Mouse (Mus musculus): ENCODE measurements around the gene Dcxr. TPM values are rescaled to one million over a fixed set of nuclear protein-coding genes. Genes with fewer than 3 reads are reported as not detected.
A peak's percentile ranks its signal among the peaks of the same experiment; 100 is the strongest.
"Not testable (repeated sequence)": the region's sequence is repeated elsewhere in the genome, so short reads cannot be mapped to it uniquely, and the experiment has no call there.

The Dcxr gene
- polyA plus RNA-seq, 1 experiment from 2014 or later, result 11.6 TPM

DNA sequence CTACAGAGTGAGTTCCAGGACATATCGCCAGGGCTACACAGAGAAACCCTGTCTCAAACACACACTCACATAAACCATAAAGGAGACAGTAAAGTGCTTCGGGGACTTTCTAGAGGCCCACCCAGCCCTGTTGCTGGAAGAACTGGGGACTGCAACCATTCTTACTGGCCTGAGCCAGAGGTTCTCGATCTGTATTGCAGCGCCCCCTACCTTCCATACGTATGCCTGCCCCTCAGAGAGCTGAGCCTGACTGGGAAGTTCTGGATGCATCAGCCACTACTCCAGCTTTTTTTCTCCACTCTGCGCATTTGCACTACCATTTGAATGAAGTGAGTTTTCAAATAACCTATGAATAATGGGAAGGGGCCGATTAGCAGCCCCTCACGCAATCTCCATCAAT is 22.3 kb upstream of the Dcxr start:
- 64% methylated on average over 8 of the region's 8 CpGs for WGBS
- H3K27ac ChIP-seq, result no peak overlapping the region

DNA sequence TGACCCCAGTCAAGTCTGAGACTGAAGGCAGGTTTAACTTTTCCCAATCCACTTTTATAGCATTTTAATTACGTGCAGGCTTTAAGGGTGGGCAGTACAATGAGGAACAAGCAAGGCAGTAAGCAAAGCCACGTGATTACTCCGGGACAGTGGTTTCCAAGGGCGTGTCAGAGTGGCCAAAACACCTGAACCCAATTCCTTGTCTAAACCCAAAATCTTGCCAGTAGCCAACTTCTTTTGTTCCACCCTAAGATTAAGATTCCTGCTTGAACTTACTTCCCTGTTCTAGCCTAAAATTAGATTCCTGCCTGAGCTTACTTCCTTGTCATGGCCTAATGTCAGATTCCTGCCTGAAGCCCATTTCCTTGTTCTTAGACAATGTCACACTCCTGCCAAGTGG is 20.9 kb upstream of the Dcxr start:
- ATAC-seq (ENCODE audit: low FRiP score), result no peak
- Histone ChIP-seq H3K27ac (no peak overlapping the region), H3K4me1 (no peaks in the 10 kb centered on the region), H3K4me2 (replicated peaks) (no peak overlapping the region), H3K9me3 (replicated peaks) (no peaks in the 10 kb centered on the region), H3K36me3 (no peaks in the 10 kb centered on the region), H3K9ac (no peak overlapping the region), H3K27me3 (0 out of 2 replicates have a peak, but pooled peaks cover 3% of the 10 kb centered on the region), H3K4me3 (no peak overlapping the region)
- WGBS, result 84% methylated on average over 4 of the region's 4 CpGs

More for the DNA sequence above, 22.3 kb upstream of the Dcxr start:
- no peaks in the 10 kb centered on the region for H3K9me3 ChIP-seq (replicated peaks)
- no peak overlapping the region for H3K4me2 ChIP-seq (replicated peaks)
- H3K27me3 ChIP-seq, result 0 out of 2 replicates have a peak, but pooled peaks cover 3% of the 10 kb centered on the region
- H3K36me3 ChIP-seq, result no peaks in the 10 kb centered on the region
- ATAC-seq (ENCODE audit: low FRiP score), result no peak
- no peaks in the 10 kb centered on the region for H3K4me1 ChIP-seq
- no peak overlapping the region for H3K4me3 ChIP-seq
- H3K9ac ChIP-seq, result no peak overlapping the region

DNA sequence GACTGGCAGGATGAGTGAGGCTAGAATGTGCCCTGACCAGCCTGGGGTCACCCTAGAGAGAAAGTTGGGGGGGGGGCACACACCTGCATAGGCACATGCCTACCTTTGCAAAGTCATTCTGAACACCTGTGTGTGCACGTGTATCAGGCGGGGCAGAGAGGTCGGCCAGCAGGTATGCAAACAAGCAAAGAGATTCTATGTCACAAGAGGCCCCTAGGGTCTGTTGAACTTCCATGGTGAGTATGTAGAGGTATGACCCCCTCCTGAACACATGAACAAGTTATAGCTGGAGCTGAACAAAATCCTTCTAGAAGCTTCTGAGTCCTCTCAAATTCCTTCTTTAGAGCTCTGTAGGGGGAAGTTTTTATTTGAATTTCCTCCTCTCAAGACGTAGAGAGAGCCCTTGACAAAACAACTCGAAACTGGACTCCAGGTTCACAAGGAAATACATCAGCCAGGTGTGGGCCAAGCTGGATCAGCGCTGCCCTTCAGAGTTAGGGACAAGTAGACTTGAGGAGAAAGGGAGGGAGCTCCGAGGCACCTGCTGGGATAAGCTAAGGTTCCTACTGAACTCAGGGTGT is 17.1 kb upstream of the Dcxr start:
- H3K9me3 ChIP-seq (replicated peaks), result no peaks in the 10 kb centered on the region
- no peak overlapping the region for H3K4me3 ChIP-seq
- H3K27me3 ChIP-seq, result 0 out of 2 replicates have a peak, but pooled peaks cover 3% of the 10 kb centered on the region
- H3K36me3 ChIP-seq, result no peaks in the 10 kb centered on the region
- no peak overlapping the region for H3K4me2 ChIP-seq (replicated peaks)
- H3K9ac ChIP-seq, result no peak overlapping the region
- H3K27ac ChIP-seq, result no peak overlapping the region
- 81% methylated on average over 7 of the region's 7 CpGs for WGBS
- ATAC-seq (ENCODE audit: low FRiP score), result no peak
- no peaks in the 10 kb centered on the region for H3K4me1 ChIP-seq

DNA sequence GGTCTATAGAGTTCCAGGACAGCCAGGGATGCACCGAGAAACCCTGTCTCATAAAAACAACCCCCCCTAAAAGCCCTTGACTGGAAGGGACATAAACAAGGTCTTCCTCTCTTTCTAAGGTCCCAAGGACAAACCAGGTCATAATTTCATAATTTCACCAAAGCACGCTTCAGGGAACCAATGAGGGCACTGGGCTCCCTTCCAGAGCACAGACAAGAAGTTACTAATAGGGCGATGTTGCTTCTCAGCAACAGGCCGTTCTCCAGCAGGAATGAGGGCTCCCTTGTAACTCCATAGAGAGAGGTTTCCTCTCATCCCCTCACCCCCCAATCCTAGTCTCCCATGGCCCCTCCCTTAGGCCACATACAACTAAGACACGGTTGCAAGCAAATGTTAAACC is 13.9 kb upstream of the Dcxr start:
- H3K27me3 ChIP-seq, result 0 out of 2 replicates have a peak, but pooled peaks cover 3% of the 10 kb centered on the region

DNA sequence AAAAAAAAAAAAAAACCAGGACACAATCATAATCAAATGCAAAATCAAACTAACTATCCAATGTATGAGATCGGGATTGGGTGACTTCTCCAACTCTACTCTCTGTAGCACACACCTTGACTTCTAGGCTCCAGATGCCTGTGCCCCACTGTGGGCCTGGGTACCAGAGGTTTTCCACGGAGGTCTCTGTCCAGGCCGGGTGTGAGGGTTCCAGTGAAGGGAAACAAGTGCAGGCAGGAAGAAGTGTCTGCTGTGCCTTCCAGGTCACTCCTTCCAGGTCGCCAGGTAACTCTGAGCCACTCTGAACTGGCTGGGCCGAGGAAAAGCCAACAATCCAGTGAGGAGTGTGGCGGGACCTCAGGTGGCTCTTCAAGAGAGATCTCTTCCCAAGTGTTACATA is 9.3 kb upstream of the Dcxr start:
- H3K27me3 ChIP-seq, result peaks cover 5% of the 10 kb centered on the region
- ATAC-seq (ENCODE audit: low FRiP score), result no peak
- no peak overlapping the region for H3K4me2 ChIP-seq (replicated peaks)
- H3K9ac ChIP-seq, result no peak overlapping the region
- H3K4me1 ChIP-seq, result no peaks in the 10 kb centered on the region
- no peaks in the 10 kb centered on the region for H3K9me3 ChIP-seq (replicated peaks)
- no peaks in the 10 kb centered on the region for H3K36me3 ChIP-seq
- no peak overlapping the region for H3K27ac ChIP-seq
- WGBS, result 75% methylated on average over 6 of the region's 6 CpGs
- H3K4me3 ChIP-seq, result no peak overlapping the region

More for the DNA sequence above, 13.9 kb upstream of the Dcxr start:
- ATAC-seq (ENCODE audit: low FRiP score), result no peak
- Histone ChIP-seq H3K4me1 (no peaks in the 10 kb centered on the region), H3K36me3 (no peaks in the 10 kb centered on the region), H3K9me3 (replicated peaks) (no peaks in the 10 kb centered on the region), H3K27ac (no peak overlapping the region), H3K4me2 (replicated peaks) (no peak overlapping the region), H3K9ac (no peak overlapping the region), H3K4me3 (no peak overlapping the region)
- WGBS, result 90% methylated on average over 5 of the region's 5 CpGs

DNA sequence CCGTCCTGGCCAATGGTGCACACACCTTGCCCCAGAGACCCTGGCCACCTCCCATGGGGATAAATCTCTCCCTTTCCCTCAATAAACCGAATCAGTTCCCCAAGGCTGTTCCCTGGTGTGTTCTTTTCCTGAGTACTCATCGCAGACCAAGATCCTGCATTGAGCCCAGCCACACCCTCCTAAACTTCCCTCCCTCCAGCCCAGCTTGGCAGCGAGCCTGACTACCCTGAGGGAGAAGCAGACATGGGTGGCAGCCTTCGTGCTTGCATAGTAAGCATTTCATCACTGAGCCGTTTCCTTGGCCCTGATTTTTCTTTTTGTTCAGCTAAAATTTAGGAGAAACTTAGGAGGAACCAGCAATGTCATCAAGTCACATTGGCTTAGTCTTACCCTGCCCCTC is 6.4 kb upstream of the Dcxr start:
- WGBS, result 67% methylated on average over 6 of the region's 6 CpGs

DNA sequence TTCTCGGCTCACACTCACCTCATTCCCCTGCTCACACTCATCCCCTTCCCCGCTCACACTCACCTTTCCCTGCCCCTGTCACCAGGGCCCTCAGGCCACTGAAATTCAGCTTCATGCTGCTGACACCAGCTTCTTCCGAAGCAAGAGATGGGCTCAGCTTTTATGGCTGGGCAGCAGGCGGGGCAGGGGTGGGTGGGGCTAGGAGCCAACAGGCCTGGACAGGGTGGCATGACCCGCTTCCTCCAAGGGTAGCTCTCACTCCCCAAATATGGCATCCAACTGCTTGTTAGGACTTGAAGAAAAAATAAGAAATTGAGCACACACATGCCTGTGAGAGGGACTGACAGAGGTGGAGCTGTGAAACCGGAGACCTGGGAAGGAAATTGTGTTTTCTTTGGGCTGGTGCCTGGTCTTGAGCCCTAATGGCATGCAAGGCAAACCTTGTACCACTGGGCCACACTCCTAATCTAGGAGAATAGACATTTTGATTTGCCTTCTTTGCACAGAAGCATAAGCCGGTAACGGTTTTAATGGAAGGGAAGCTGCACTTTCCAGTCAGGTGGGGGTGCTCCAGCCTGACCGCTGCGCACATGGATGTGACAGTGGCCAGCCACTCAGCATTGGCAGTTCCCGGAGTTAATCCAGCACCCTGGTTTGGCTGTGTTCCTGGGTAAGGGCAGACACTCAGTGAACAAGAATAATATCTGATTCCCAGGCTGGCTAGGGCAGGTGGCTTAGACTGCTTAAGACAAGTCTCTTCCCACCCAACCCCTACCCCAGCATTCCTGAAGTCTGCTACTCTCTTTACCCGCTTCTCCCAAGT is 5.0 kb upstream of the Dcxr start, which contains the start of gene Cbr2:
TSS of gene Cbr2 (minus strand) at position 257 of the 823 bp plus-strand sequence.
- Histone ChIP-seq H3K36me3 (no peaks in the 10 kb centered on the region), H3K9me3 (replicated peaks) (no peaks in the 10 kb centered on the region), H3K27me3 (peaks cover 27% of the 10 kb centered on the region), H3K4me2 (replicated peaks) (no peak within 1 kb of the TSS), H3K4me1 (peaks cover 5% of the 10 kb centered on the region; the same call in 1 of the 2 replicates), H3K9ac (no peak within 1 kb of the TSS), H3K4me3 (no peak within 1 kb of the TSS), H3K27ac (no peak within 1 kb of the TSS)
- WGBS, result 78% methylated on average over 12 of the region's 12 CpGs
- ATAC-seq (ENCODE audit: low FRiP score), result no peak

More for the DNA sequence above, 6.4 kb upstream of the Dcxr start:
- no peak for ATAC-seq (ENCODE audit: low FRiP score)
- H3K27ac ChIP-seq, result no peak overlapping the region
- no peak overlapping the region for H3K9ac ChIP-seq
- H3K36me3 ChIP-seq, result no peaks in the 10 kb centered on the region
- no peaks in the 10 kb centered on the region for H3K9me3 ChIP-seq (replicated peaks)
- H3K4me1 ChIP-seq, result 0 out of 2 replicates have a peak, but pooled peaks cover 5% of the 10 kb centered on the region
- no peak overlapping the region for H3K4me3 ChIP-seq
- H3K27me3 ChIP-seq, result peaks cover 22% of the 10 kb centered on the region
- H3K4me2 ChIP-seq (replicated peaks), result no peak overlapping the region

DNA sequence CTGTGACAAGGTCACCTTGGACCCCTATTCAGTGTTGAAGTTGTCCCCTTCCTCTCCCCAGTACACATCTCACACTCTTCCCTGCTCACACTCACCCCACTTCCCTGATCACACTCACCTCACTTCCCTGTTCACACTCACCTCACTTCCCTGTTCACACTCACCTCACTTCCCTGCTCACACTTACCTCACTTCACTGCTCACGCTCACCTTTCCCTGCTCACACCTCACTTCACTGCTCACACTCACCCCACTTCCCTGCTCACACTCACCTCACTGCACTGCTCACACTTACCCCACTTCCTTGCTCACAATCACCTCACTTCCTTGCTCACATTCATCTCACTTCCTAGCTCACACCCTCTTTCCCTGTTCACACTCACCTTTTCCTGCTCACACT is 4.3 kb upstream of the Dcxr start:
- Histone ChIP-seq H3K9me3 (replicated peaks) (no peaks in the 10 kb centered on the region), H3K36me3 (no peaks in the 10 kb centered on the region), H3K9ac (no peak overlapping the region), H3K27ac (no peak overlapping the region), H3K4me3 (no peak overlapping the region), H3K27me3 (peaks cover 27% of the 10 kb centered on the region), H3K4me2 (replicated peaks) (no peak overlapping the region), H3K4me1 (peaks cover 11% of the 10 kb centered on the region)
- 100% methylated on average over 1 of the region's 1 CpGs for WGBS
- ATAC-seq (ENCODE audit: low FRiP score), result no peak

DNA sequence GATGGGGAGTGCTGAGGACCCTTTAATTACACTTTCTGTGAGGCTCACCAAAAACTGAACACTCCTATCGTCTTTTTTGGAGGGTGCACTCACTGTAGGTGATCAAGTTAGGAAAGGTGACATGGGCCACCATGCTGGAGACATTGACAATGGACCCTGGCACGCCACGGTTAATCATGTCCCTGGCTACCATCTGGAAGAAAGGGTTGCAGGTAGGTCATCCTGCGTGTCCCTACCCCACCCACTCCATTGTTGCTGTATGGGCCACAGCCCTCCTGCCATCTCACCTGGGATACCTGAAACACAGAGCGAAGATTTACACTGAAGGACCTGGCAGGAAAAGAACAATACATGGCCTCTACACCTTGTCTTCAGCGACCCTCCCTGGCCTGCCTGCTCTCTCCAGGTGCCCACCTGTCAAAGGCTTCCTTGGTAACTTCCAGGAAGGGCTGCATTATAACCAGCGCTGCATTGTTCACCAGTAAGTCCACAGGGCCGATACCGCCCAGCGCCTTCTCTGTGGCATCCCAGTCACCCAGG is 3.3 kb upstream of the Dcxr start:
- no peaks in the 10 kb centered on the region for H3K36me3 ChIP-seq
- H3K4me1 ChIP-seq, result peaks cover 13% of the 10 kb centered on the region
- H3K4me2 ChIP-seq (replicated peaks), result no peak overlapping the region
- peaks cover 30% of the 10 kb centered on the region for H3K27me3 ChIP-seq
- WGBS, result 89% methylated on average over 10 of the region's 10 CpGs
- no peaks in the 10 kb centered on the region for H3K9me3 ChIP-seq (replicated peaks)
- no peak for ATAC-seq (ENCODE audit: low FRiP score)
- H3K27ac ChIP-seq, result no peak overlapping the region
- no peak overlapping the region for H3K4me3 ChIP-seq
- H3K9ac ChIP-seq, result no peak overlapping the region

DNA sequence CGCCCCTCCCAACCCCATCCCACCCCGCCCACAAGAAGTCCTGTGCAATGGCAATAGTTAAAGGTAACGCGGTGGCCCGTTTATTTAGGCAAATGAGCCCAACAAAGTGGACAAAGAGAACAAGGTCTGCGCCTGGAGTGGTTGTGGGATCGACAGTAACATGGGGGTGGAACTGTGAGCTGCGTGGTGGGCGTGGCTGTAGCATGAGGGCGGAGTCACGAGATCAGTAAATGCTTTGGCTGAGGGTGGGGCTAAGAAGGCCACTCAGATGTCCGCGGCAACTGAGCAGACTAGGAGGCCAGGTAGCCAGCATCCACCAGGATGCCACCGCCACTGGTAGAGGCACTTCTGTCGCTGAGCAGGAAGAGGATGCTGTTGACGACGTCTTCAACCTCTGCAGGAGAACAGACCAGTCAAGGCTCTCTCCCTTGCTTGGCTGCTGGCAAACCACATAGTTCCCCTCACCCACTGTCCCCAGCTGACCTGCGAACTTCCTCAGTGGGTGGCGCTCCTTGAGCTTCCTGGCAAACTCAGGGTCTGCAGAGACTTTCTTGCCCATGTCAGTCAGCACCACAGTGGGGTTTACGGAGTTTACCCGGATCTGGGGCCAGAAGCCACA is 2.5 kb upstream of the Dcxr start:
- not testable (repeated sequence) for H3K9ac ChIP-seq; H3K27ac ChIP-seq; ATAC-seq (ENCODE audit: low FRiP score); H3K4me3 ChIP-seq; H3K36me3 ChIP-seq; H3K9me3 ChIP-seq (replicated peaks)
- Histone ChIP-seq H3K4me2 (replicated peaks) (peak overlapping the region; percentile 36), H3K4me1 (peaks cover 13% of the 10 kb centered on the region), H3K27me3 (peaks cover 30% of the 10 kb centered on the region)
- 3% methylated on average over 18 of the region's 21 CpGs for WGBS

DNA sequence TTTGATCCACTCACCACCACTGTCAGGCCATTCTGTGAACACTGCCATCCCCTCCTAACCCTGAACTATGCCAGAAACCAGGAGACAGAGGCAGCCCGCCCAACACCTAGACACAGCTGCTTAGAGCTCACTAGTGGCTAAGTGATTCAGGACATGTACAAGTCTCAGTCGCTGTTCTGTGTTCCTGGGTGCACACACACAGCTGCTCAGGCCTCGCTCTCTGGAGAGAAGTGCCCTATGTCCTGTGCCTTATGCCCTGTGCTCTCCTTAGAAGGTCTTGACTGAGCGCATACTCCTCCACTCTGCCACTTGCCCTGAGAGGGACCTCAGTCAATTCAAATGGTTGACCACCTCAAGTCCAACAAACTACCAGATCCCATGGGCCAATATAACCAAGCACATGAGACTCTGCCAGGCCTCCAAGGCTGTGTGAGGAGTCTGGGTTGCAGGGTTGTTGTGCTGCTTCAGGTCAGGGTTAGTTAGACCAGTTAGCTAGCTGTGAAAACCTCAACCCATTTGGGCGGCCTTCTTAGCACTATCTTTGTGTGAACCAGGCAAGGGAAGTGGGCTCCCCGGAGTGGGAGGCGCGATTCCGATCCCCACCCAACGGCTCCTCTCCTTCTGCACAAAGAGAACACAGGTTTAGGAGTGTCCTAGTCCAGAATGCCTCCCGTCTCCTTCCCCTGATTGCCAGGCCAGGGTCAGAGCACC is 1.6 kb upstream of the Dcxr start:
- no peaks in the 10 kb centered on the region for H3K9me3 ChIP-seq (replicated peaks)
- H3K27me3 ChIP-seq, result peaks cover 30% of the 10 kb centered on the region
- no peak for ATAC-seq (ENCODE audit: low FRiP score)
- H3K27ac ChIP-seq, result no peak overlapping the region
- no peaks in the 10 kb centered on the region for H3K36me3 ChIP-seq
- no peak overlapping the region for H3K9ac ChIP-seq
- H3K4me3 ChIP-seq, result no peak overlapping the region
- no peak overlapping the region for H3K4me2 ChIP-seq (replicated peaks)
- peaks cover 13% of the 10 kb centered on the region for H3K4me1 ChIP-seq
- 66% methylated on average over 11 of the region's 11 CpGs for WGBS

DNA sequence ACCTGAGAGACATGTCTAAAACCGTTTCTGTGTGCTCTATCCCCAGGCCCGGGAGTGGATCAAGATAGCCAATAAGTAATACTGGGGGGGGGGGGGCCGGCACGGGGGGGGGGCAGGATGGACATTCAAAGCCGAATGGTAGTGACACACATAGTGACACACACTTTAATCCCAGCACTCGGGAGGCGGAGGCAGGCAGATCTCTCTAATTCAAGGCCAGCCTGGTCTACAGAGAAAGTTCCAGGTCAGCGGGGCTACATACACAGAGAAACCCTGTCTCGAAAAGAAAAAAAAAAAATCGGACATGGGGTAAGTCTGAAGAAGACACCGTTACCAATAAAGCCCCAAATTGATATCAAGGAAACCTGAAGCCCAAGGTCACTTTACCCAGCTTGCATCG is 483 bp upstream of the Dcxr start:
- H3K9me3 ChIP-seq (replicated peaks), result no peaks in the 10 kb centered on the region
- peak overlapping the region; percentile 90 for H3K4me2 ChIP-seq (replicated peaks)
- peaks cover 34% of the 10 kb centered on the region for H3K27me3 ChIP-seq
- ATAC-seq (ENCODE audit: low FRiP score), result no peak
- 64% methylated on average over 12 of the region's 12 CpGs for WGBS
- H3K27ac ChIP-seq, result no peak overlapping the region
- H3K9ac ChIP-seq, result no peak overlapping the region
- peaks cover 13% of the 10 kb centered on the region for H3K4me1 ChIP-seq
- no peaks in the 10 kb centered on the region for H3K36me3 ChIP-seq
- H3K4me3 ChIP-seq, result no peak overlapping the region
